Mouse (Mus musculus): ENCODE results near the gene Tcp11l2. TPM values are rescaled to one million over a fixed set of nuclear protein-coding genes. Genes with fewer than 3 reads are reported as not detected.

Tcp11l2 gene
- polyA plus RNA-seq, 1 experiment from 2014 or later = 16.3 TPM

GRCm38 (mm10) chr10:84576029-84576394 lies 414 bp upstream of the Tcp11l2 start:
- peaks cover 4% of the 10 kb centered on the region; the same call in 1 of the 2 replicates for H3K4me1 ChIP-seq (replicated peaks; ENCODE audit: control insufficient read depth, insufficient read depth)
- H3K9ac ChIP-seq (ENCODE audit: low read length) = peak overlapping the region; percentile 84
- H3K36me3 ChIP-seq (ENCODE audit: control insufficient read depth, insufficient read depth, low read length) = no peaks in the 10 kb centered on the region
- TF ChIP-seq CTCF (IDR thresholded peaks at IDR 0.05; ENCODE audit: low read depth) = no peak
- TF ChIP-seq EP300 (optimal IDR thresholded peaks at IDR 0.05) = no peak
- no peaks in the 10 kb centered on the region for H3K27me3 ChIP-seq (ENCODE audit: control insufficient read depth, insufficient read depth, low read length)
- ATAC-seq (ENCODE audit: low FRiP score, low TSS enrichment) (peak; percentile 88), DNase-seq (ENCODE audit: low spot score) (no peak)
- no peaks in the 10 kb centered on the region for H3K9me3 ChIP-seq (ENCODE audit: control insufficient read depth, low read length)
- WGBS = under 1% methylated on average over 14 of the region's 14 CpGs
- H3K4me3 ChIP-seq (ENCODE audit: low read depth, low read length) = peak overlapping the region; percentile 94
- H3K4me2 ChIP-seq (replicated peaks; ENCODE audit: low read depth) = peak overlapping the region; percentile 85
- H3K27ac ChIP-seq (replicated peaks) = peak overlapping the region; percentile 89

- peak overlapping the region; percentile 85 for H3K4me2 ChIP-seq (replicated peaks; ENCODE audit: low read depth)
- H3K9ac ChIP-seq (ENCODE audit: low read length) = peak overlapping the region; percentile 84
- ATAC-seq (ENCODE audit: low FRiP score, low TSS enrichment) = peak; percentile 46
- peaks cover 4% of the 10 kb centered on the region; the same call in 1 of the 2 replicates for H3K4me1 ChIP-seq (replicated peaks; ENCODE audit: control insufficient read depth, insufficient read depth)
- H3K27me3 ChIP-seq (ENCODE audit: control insufficient read depth, insufficient read depth, low read length) = no peaks in the 10 kb centered on the region
- no peaks in the 10 kb centered on the region for H3K36me3 ChIP-seq (ENCODE audit: control insufficient read depth, insufficient read depth, low read length)
- DNase-seq (ENCODE audit: low spot score) = peak; percentile 78
- under 1% methylated on average over 38 of the region's 38 CpGs for WGBS
- H3K9me3 ChIP-seq (ENCODE audit: control insufficient read depth, low read length) = no peaks in the 10 kb centered on the region
- H3K4me3 ChIP-seq (ENCODE audit: low read depth, low read length) = peak overlapping the region; percentile 94
- H3K27ac ChIP-seq (replicated peaks) = peak overlapping the region; percentile 89
- TF ChIP-seq EP300 (optimal IDR thresholded peaks at IDR 0.05) (no peak), CTCF (IDR thresholded peaks at IDR 0.05; ENCODE audit: low read depth) (0 out of 2 replicates have a peak, but pooled peaks have one; percentile 0)
These were observed 773 bp downstream of the Tcp11l2 start for GRCm38 (mm10) chr10:84577071-84577727.

GRCm38 (mm10) chr10:84578738-84579137 lies 2.3 kb downstream of the Tcp11l2 start:
- peaks cover 4% of the 10 kb centered on the region; the same call in 1 of the 2 replicates for H3K4me1 ChIP-seq (replicated peaks; ENCODE audit: control insufficient read depth, insufficient read depth)
- H3K27ac ChIP-seq (replicated peaks) = no peak overlapping the region
- DNase-seq (ENCODE audit: low spot score) (no peak), ATAC-seq (ENCODE audit: low FRiP score, low TSS enrichment) (no peak)
- H3K4me3 ChIP-seq (ENCODE audit: low read depth, low read length) = no peak overlapping the region
- no peaks in the 10 kb centered on the region for H3K27me3 ChIP-seq (ENCODE audit: control insufficient read depth, insufficient read depth, low read length)
- no peak overlapping the region for H3K9ac ChIP-seq (ENCODE audit: low read length)
- no peaks in the 10 kb centered on the region for H3K36me3 ChIP-seq (ENCODE audit: control insufficient read depth, insufficient read depth, low read length)
- TF ChIP-seq CTCF (IDR thresholded peaks at IDR 0.05; ENCODE audit: low read depth) (no peak), EP300 (optimal IDR thresholded peaks at IDR 0.05) (no peak)
- 80% methylated on average over 10 of the region's 10 CpGs for WGBS
- no peak overlapping the region for H3K4me2 ChIP-seq (replicated peaks; ENCODE audit: low read depth)
- H3K9me3 ChIP-seq (ENCODE audit: control insufficient read depth, low read length) = no peaks in the 10 kb centered on the region

GRCm38 (mm10) chr10:84579527-84579926 lies 3.1 kb downstream of the Tcp11l2 start:
- no peak for ATAC-seq (ENCODE audit: low FRiP score, low TSS enrichment)
- H3K9ac ChIP-seq (ENCODE audit: low read length) = no peak overlapping the region
- no peak overlapping the region for H3K4me2 ChIP-seq (replicated peaks; ENCODE audit: low read depth)
- WGBS = 67% methylated on average over 2 of the region's 2 CpGs
- DNase-seq (ENCODE audit: low spot score) = no peak
- no peak overlapping the region for H3K4me3 ChIP-seq (ENCODE audit: low read depth, low read length)
- no peak overlapping the region for H3K27ac ChIP-seq (replicated peaks)
- TF ChIP-seq CTCF (IDR thresholded peaks at IDR 0.05; ENCODE audit: low read depth) (no peak), EP300 (optimal IDR thresholded peaks at IDR 0.05) (no peak)
- H3K36me3 ChIP-seq (ENCODE audit: control insufficient read depth, insufficient read depth, low read length) = no peaks in the 10 kb centered on the region
- H3K4me1 ChIP-seq (replicated peaks; ENCODE audit: control insufficient read depth, insufficient read depth) = peaks cover 4% of the 10 kb centered on the region; the same call in 1 of the 2 replicates
- H3K27me3 ChIP-seq (ENCODE audit: control insufficient read depth, insufficient read depth, low read length) = no peaks in the 10 kb centered on the region
- H3K9me3 ChIP-seq (ENCODE audit: control insufficient read depth, low read length) = no peaks in the 10 kb centered on the region

GRCm38 (mm10) chr10:84581191-84581590 lies 4.8 kb downstream of the Tcp11l2 start:
- no peak overlapping the region for H3K4me3 ChIP-seq (ENCODE audit: low read depth, low read length)
- H3K4me1 ChIP-seq (replicated peaks; ENCODE audit: control insufficient read depth, insufficient read depth) = peaks cover 4% of the 10 kb centered on the region; the same call in 1 of the 2 replicates
- no peaks in the 10 kb centered on the region for H3K9me3 ChIP-seq (ENCODE audit: control insufficient read depth, low read length)
- ATAC-seq (ENCODE audit: low FRiP score, low TSS enrichment) = no peak
- H3K4me2 ChIP-seq (replicated peaks; ENCODE audit: low read depth) = no peak overlapping the region
- no peak overlapping the region for H3K27ac ChIP-seq (replicated peaks)
- 52% methylated on average over 8 of the region's 8 CpGs for WGBS
- TF ChIP-seq EP300 (optimal IDR thresholded peaks at IDR 0.05) (no peak), CTCF (IDR thresholded peaks at IDR 0.05; ENCODE audit: low read depth) (no peak)
- H3K36me3 ChIP-seq (ENCODE audit: control insufficient read depth, insufficient read depth, low read length) = no peaks in the 10 kb centered on the region
- DNase-seq (ENCODE audit: low spot score) = no peak
- no peak overlapping the region for H3K9ac ChIP-seq (ENCODE audit: low read length)
- H3K27me3 ChIP-seq (ENCODE audit: control insufficient read depth, insufficient read depth, low read length) = no peaks in the 10 kb centered on the region

- Histone ChIP-seq H3K27ac (replicated peaks) (no peak overlapping the region), H3K36me3 (ENCODE audit: control insufficient read depth, insufficient read depth, low read length) (no peaks in the 10 kb centered on the region), H3K9ac (ENCODE audit: low read length) (no peak overlapping the region), H3K27me3 (ENCODE audit: control insufficient read depth, insufficient read depth, low read length) (no peaks in the 10 kb centered on the region), H3K4me1 (replicated peaks; ENCODE audit: control insufficient read depth, insufficient read depth) (peaks cover 4% of the 10 kb centered on the region; the same call in 1 of the 2 replicates), H3K4me2 (replicated peaks; ENCODE audit: low read depth) (no peak overlapping the region), H3K4me3 (ENCODE audit: low read depth, low read length) (no peak overlapping the region), H3K9me3 (ENCODE audit: control insufficient read depth, low read length) (no peaks in the 10 kb centered on the region)
- DNase-seq (ENCODE audit: low spot score) (no peak), ATAC-seq (ENCODE audit: low FRiP score, low TSS enrichment) (no peak)
- TF ChIP-seq EP300 (optimal IDR thresholded peaks at IDR 0.05) (no peak), CTCF (IDR thresholded peaks at IDR 0.05; ENCODE audit: low read depth) (no peak)
- 74% methylated on average over 7 of the region's 7 CpGs for WGBS
These were observed 5.8 kb downstream of the Tcp11l2 start for GRCm38 (mm10) chr10:84582236-84582635.

All from stomach, postnatal 0 days (tissue).